Mouse (Mus musculus): Measurements from ENCODE around the gene BC107364. TPM values are rescaled to one million over a fixed set of nuclear protein-coding genes. Genes with fewer than 3 reads are reported as not detected.
"Not testable (repeated sequence)": the region's sequence is repeated elsewhere in the genome, so short reads cannot be mapped to it uniquely, and the experiment has no call there.

BC107364 gene
- polyA plus RNA-seq, 1 experiment from 2014 or later, result not detected

- Histone ChIP-seq H3K4me1 (peaks cover 36% of the 10 kb centered on the region), H3K4me3 (peak overlapping the region; percentile 42), H3K9me3 (no peaks in the 10 kb centered on the region), H3K27ac (no peak overlapping the region), H3K36me3 (replicated peaks) (no peaks in the 10 kb centered on the region), H3K27me3 (ENCODE audit: poor library complexity, severe bottlenecking) (peaks cover 75% of the 10 kb centered on the region)
- DNase-seq (ENCODE audit: extremely low spot score, low spot score), result peak; percentile 70
- WGBS, result 6% methylated on average over 16 of the region's 16 CpGs
Measured at GRCm38 (mm10) chr3:96427761-96428462, 24.2 kb downstream of the BC107364 start.

- Histone ChIP-seq H3K4me3 (peak overlapping the region; percentile 42), H3K27ac (no peak overlapping the region), H3K27me3 (ENCODE audit: poor library complexity, severe bottlenecking) (peaks cover 75% of the 10 kb centered on the region), H3K36me3 (replicated peaks) (no peaks in the 10 kb centered on the region), H3K4me1 (peaks cover 34% of the 10 kb centered on the region), H3K9me3 (no peaks in the 10 kb centered on the region)
- WGBS, result 11% methylated on average over 4 of the region's 4 CpGs
- DNase-seq (ENCODE audit: extremely low spot score, low spot score), result no peak
Measured at GRCm38 (mm10) chr3:96427311-96427710, 24.8 kb downstream of the BC107364 start.

GRCm38 (mm10) chr3:96426268-96426667, 25.8 kb downstream of the BC107364 start:
- 76% methylated on average over 4 of the region's 4 CpGs for WGBS
- H3K27me3 ChIP-seq (ENCODE audit: poor library complexity, severe bottlenecking), result peaks cover 67% of the 10 kb centered on the region

GRCm38 (mm10) chr3:96424447-96424846, 27.7 kb downstream of the BC107364 start:
- H3K36me3 ChIP-seq (replicated peaks); DNase-seq (ENCODE audit: extremely low spot score, low spot score); H3K9me3 ChIP-seq; H3K27ac ChIP-seq; H3K4me3 ChIP-seq: not testable (repeated sequence)
- 23% methylated on average over 4 of the region's 4 CpGs for WGBS
- Histone ChIP-seq H3K4me1 (peaks cover 28% of the 10 kb centered on the region), H3K27me3 (ENCODE audit: poor library complexity, severe bottlenecking) (peaks cover 49% of the 10 kb centered on the region)

More at GRCm38 (mm10) chr3:96426268-96426667, 25.8 kb downstream of the BC107364 start:
- no peak for DNase-seq (ENCODE audit: extremely low spot score, low spot score)
- Histone ChIP-seq H3K9me3 (no peaks in the 10 kb centered on the region), H3K4me1 (peaks cover 28% of the 10 kb centered on the region), H3K36me3 (replicated peaks) (no peaks in the 10 kb centered on the region), H3K4me3 (no peak overlapping the region), H3K27ac (no peak overlapping the region)

GRCm38 (mm10) chr3:96423889-96424288, 28.2 kb downstream of the BC107364 start:
- Histone ChIP-seq H3K36me3 (replicated peaks) (no peaks in the 10 kb centered on the region), H3K27ac (no peak overlapping the region), H3K27me3 (ENCODE audit: poor library complexity, severe bottlenecking) (peaks cover 43% of the 10 kb centered on the region), H3K9me3 (no peaks in the 10 kb centered on the region), H3K4me1 (peaks cover 28% of the 10 kb centered on the region), H3K4me3 (no peak overlapping the region)
- DNase-seq (ENCODE audit: extremely low spot score, low spot score), result peak; percentile 58
- WGBS, result 16% methylated on average over 9 of the region's 9 CpGs

GRCm38 (mm10) chr3:96420796-96421195, 31.3 kb downstream of the BC107364 start:
- H3K27ac ChIP-seq, result no peak overlapping the region
- H3K9me3 ChIP-seq, result no peaks in the 10 kb centered on the region
- no peak overlapping the region for H3K4me3 ChIP-seq
- 72% methylated on average over 3 of the region's 3 CpGs for WGBS
- no peaks in the 10 kb centered on the region for H3K36me3 ChIP-seq (replicated peaks)
- peaks cover 19% of the 10 kb centered on the region for H3K27me3 ChIP-seq (ENCODE audit: poor library complexity, severe bottlenecking)
- H3K4me1 ChIP-seq, result peaks cover 19% of the 10 kb centered on the region
- DNase-seq (ENCODE audit: extremely low spot score, low spot score), result no peak

- 72% methylated on average over 5 of the region's 5 CpGs for WGBS
- Histone ChIP-seq H3K27me3 (ENCODE audit: poor library complexity, severe bottlenecking) (peaks cover 11% of the 10 kb centered on the region), H3K4me1 (peaks cover 12% of the 10 kb centered on the region)
- not testable (repeated sequence) for H3K27ac ChIP-seq; H3K36me3 ChIP-seq (replicated peaks); H3K9me3 ChIP-seq; DNase-seq (ENCODE audit: extremely low spot score, low spot score); H3K4me3 ChIP-seq
Measured at GRCm38 (mm10) chr3:96418902-96419301, 33.2 kb downstream of the BC107364 start.

- WGBS, result 78% methylated on average over 7 of the region's 7 CpGs
- Histone ChIP-seq H3K9me3 (no peaks in the 10 kb centered on the region), H3K4me1 (peaks cover 19% of the 10 kb centered on the region), H3K36me3 (replicated peaks) (peaks cover under 1% of the 10 kb centered on the region; the same call in 1 of the 2 replicates), H3K27ac (no peak overlapping the region), H3K27me3 (ENCODE audit: poor library complexity, severe bottlenecking) (peaks cover 11% of the 10 kb centered on the region), H3K4me3 (no peak overlapping the region)
- no peak for DNase-seq (ENCODE audit: extremely low spot score, low spot score)
Measured at GRCm38 (mm10) chr3:96417850-96418815, 34.0 kb downstream of the BC107364 start.

- 94% methylated on average over 6 of the region's 6 CpGs for WGBS
- Histone ChIP-seq H3K27me3 (ENCODE audit: poor library complexity, severe bottlenecking) (peaks cover 5% of the 10 kb centered on the region), H3K9me3 (no peaks in the 10 kb centered on the region), H3K36me3 (replicated peaks) (peaks cover 8% of the 10 kb centered on the region), H3K4me3 (no peak overlapping the region), H3K27ac (no peak overlapping the region), H3K4me1 (peaks cover 21% of the 10 kb centered on the region)
- no peak for DNase-seq (ENCODE audit: extremely low spot score, low spot score)
Measured at GRCm38 (mm10) chr3:96416595-96416994, 35.5 kb downstream of the BC107364 start.

- Histone ChIP-seq H3K4me3 (no peak overlapping the region), H3K9me3 (no peaks in the 10 kb centered on the region), H3K4me1 (peaks cover 21% of the 10 kb centered on the region), H3K36me3 (replicated peaks) (peaks cover 8% of the 10 kb centered on the region), H3K27me3 (ENCODE audit: poor library complexity, severe bottlenecking) (peaks cover 10% of the 10 kb centered on the region), H3K27ac (no peak overlapping the region)
- WGBS, result 92% methylated on average over 2 of the region's 2 CpGs
- DNase-seq (ENCODE audit: extremely low spot score, low spot score), result no peak
Measured at GRCm38 (mm10) chr3:96416056-96416455, 36.0 kb downstream of the BC107364 start.

- Histone ChIP-seq H3K36me3 (replicated peaks) (peaks cover 8% of the 10 kb centered on the region), H3K4me1 (peaks cover 21% of the 10 kb centered on the region), H3K27ac (peak overlapping the region; percentile 98), H3K27me3 (ENCODE audit: poor library complexity, severe bottlenecking) (peaks cover 21% of the 10 kb centered on the region), H3K4me3 (peak overlapping the region; percentile 78), H3K9me3 (no peaks in the 10 kb centered on the region)
- WGBS, result 42% methylated on average over 7 of the region's 7 CpGs
- DNase-seq (ENCODE audit: extremely low spot score, low spot score), result no peak
Measured at GRCm38 (mm10) chr3:96414951-96415327, 37.2 kb downstream of the BC107364 start.

GRCm38 (mm10) chr3:96414126-96414950, 37.8 kb downstream of the BC107364 start:
- peak overlapping the region; percentile 78 for H3K4me3 ChIP-seq
- H3K27me3 ChIP-seq (ENCODE audit: poor library complexity, severe bottlenecking), result peaks cover 27% of the 10 kb centered on the region
- peak overlapping the region; percentile 98 for H3K27ac ChIP-seq
- H3K4me1 ChIP-seq, result peaks cover 27% of the 10 kb centered on the region
- peaks cover 8% of the 10 kb centered on the region for H3K36me3 ChIP-seq (replicated peaks)
- WGBS, result under 1% methylated on average over 64 of the region's 64 CpGs
- peak; percentile 95 for DNase-seq (ENCODE audit: extremely low spot score, low spot score)
- H3K9me3 ChIP-seq, result no peaks in the 10 kb centered on the region

Measured in forebrain, embryonic 10.5 days (tissue).